Mouse (Mus musculus) MEL (cell line): ENCODE measurements around the gene Fxn. TPM values are rescaled to one million over a fixed set of nuclear protein-coding genes. Genes with fewer than 3 reads are reported as not detected.

ENCODE experiments used
- DNase-seq: peaks from one replicate; pipeline ENCODE4 v3.0.0; 2011; ENCODE audit warnings: low read depth, low spot score
- H3K27ac ChIP-seq: 2 replicates; pipeline ENCODE4 v1.5.1; 2012; ENCODE audit warnings: low read depth, mild to moderate bottlenecking, control low read depth, low read length, moderate library complexity; ENCODE audit not compliant: control insufficient read depth
- H3K27me3 ChIP-seq, 2 experiments: fragments of 150-350 bp in 1 of 2; sonication (generic) in 1 of 2; 2 replicates each; pipeline ENCODE4 v1.6.1; 2012; ENCODE audit warnings: low read length in 2 of 2, mild to moderate bottlenecking in 2 of 2, improper control_type of control experiment in 1 of 2, moderate library complexity in 1 of 2; ENCODE audit not compliant: insufficient read depth in 2 of 2, control insufficient read depth in 1 of 2
- H3K36me3 ChIP-seq, 2 experiments: 2 replicates each; pipeline ENCODE4 v1.6.1; 2012 to 2014; ENCODE audit warnings: low read length in 2 of 2, improper control_type of control experiment in 1 of 2, inconsistent platforms in 1 of 2, mild to moderate bottlenecking in 1 of 2; ENCODE audit not compliant: insufficient read depth in 2 of 2, control insufficient read depth in 1 of 2
- H3K4me1 ChIP-seq, 2 experiments: fragments of 150-350 bp in 1 of 2; sonication (generic) in 1 of 2; 2 replicates each; pipeline ENCODE4 v1.6.1; 2012; ENCODE audit warnings: low read length in 2 of 2, improper control_type of control experiment in 1 of 2, mild to moderate bottlenecking in 1 of 2; ENCODE audit not compliant: insufficient read depth in 2 of 2, control insufficient read depth in 1 of 2
- H3K4me3 ChIP-seq, 2 experiments: fragments of 150-350 bp in 1 of 2; sonication (generic) in 1 of 2; 2 replicates each; pipeline ENCODE4 v1.5.1; 2012; ENCODE audit warnings: low read depth in 2 of 2, low read length in 2 of 2, mild to moderate bottlenecking in 2 of 2, moderate library complexity in 2 of 2, control low read depth in 1 of 2, improper control_type of control experiment in 1 of 2; ENCODE audit not compliant: control insufficient read depth in 1 of 2, insufficient read depth in 1 of 2
- H3K79me2 ChIP-seq: 2 replicates; pipeline ENCODE4 v1.6.1; 2012; ENCODE audit warnings: mild to moderate bottlenecking, low read length, moderate library complexity; ENCODE audit not compliant: control insufficient read depth, poor library complexity, insufficient read depth
- H3K9ac ChIP-seq: 2 replicates; pipeline ENCODE4 v1.6.1; 2012; ENCODE audit warnings: low read depth, mild to moderate bottlenecking, control low read depth, low read length, moderate library complexity; ENCODE audit not compliant: control insufficient read depth, poor library complexity, severe bottlenecking
- H3K9me3 ChIP-seq: fragments of 150-350 bp; sonication (generic); replicated peaks from 2 replicates; pipeline ENCODE4 v1.6.1; 2012; ENCODE audit warnings: mild to moderate bottlenecking, low read length, improper control_type of control experiment, moderate library complexity; ENCODE audit not compliant: insufficient read depth
- BHLHE40 ChIP-seq: IDR thresholded peaks from 2 replicates; pipeline ENCODE4 v1.6.1; 2012; ENCODE audit warnings: low read depth, mild to moderate bottlenecking, inconsistent platforms, low read length, improper control_type of control experiment, borderline replicate concordance
- CHD1 ChIP-seq: IDR thresholded peaks from 2 replicates; pipeline ENCODE4 v1.6.1; 2012; ENCODE audit warnings: low read depth, mild to moderate bottlenecking, inconsistent platforms, low read length, improper control_type of control experiment
- CTCF ChIP-seq, 3 experiments: IDR thresholded peaks in 2 of 3; conservative IDR thresholded peaks in 1 of 3; 2 replicates each; pipeline ENCODE4 v1.5.1; 2011 to 2012; ENCODE audit warnings: low read length in 3 of 3, low read depth in 2 of 3, mild to moderate bottlenecking in 2 of 3, improper control_type of control experiment in 1 of 3, inconsistent platforms in 1 of 3, mixed read lengths in 1 of 3, moderate library complexity in 1 of 3; ENCODE audit not compliant: control insufficient read depth in 1 of 3, insufficient read depth in 1 of 3, poor library complexity in 1 of 3, severe bottlenecking in 1 of 3
- E2F4 ChIP-seq: IDR thresholded peaks from 2 replicates; pipeline ENCODE4 v1.6.1; 2011; ENCODE audit warnings: low read depth, low read length, improper control_type of control experiment, borderline replicate concordance
- EP300 ChIP-seq, 2 experiments: IDR thresholded peaks; 2 replicates each; pipeline ENCODE4 v1.6.1; 2011; ENCODE audit warnings: improper control_type of control experiment in 2 of 2, low read length in 2 of 2, low read depth in 1 of 2, mild to moderate bottlenecking in 1 of 2
- ETS1 ChIP-seq: IDR thresholded peaks from 2 replicates; pipeline ENCODE4 v1.6.1; 2012; ENCODE audit warnings: low read depth, mild to moderate bottlenecking, inconsistent platforms, low read length, improper control_type of control experiment, moderate library complexity
- GABPA ChIP-seq: IDR thresholded peaks from 2 replicates; pipeline ENCODE4 v1.6.1; 2012; ENCODE audit warnings: low read depth, mild to moderate bottlenecking, inconsistent platforms, low read length, improper control_type of control experiment, moderate library complexity
- GATA1 ChIP-seq: IDR thresholded peaks from 2 replicates; pipeline ENCODE4 v1.6.1; 2011; ENCODE audit warnings: low read depth, low read length, improper control_type of control experiment
- HCFC1 ChIP-seq: IDR thresholded peaks from 2 replicates; pipeline ENCODE4 v1.6.1; 2012; ENCODE audit warnings: low read depth, mild to moderate bottlenecking, inconsistent platforms, low read length, improper control_type of control experiment, moderate library complexity
- KAT2A ChIP-seq: conservative IDR thresholded peaks from 2 replicates; pipeline ENCODE4 v1.6.1; 2012; ENCODE audit warnings: low read depth, low read length, improper control_type of control experiment, inconsistent platforms
- MAFK ChIP-seq: IDR thresholded peaks from 2 replicates; pipeline ENCODE4 v1.6.1; 2011; ENCODE audit warnings: low read depth, mild to moderate bottlenecking, low read length, improper control_type of control experiment, borderline replicate concordance
- MAX ChIP-seq: IDR thresholded peaks from 2 replicates; pipeline ENCODE4 v1.6.1; 2011; ENCODE audit warnings: low read length, improper control_type of control experiment
- MXI1 ChIP-seq: IDR thresholded peaks from 2 replicates; pipeline ENCODE4 v1.6.1; 2011; ENCODE audit warnings: mild to moderate bottlenecking, low read depth, low read length, improper control_type of control experiment
- MYB ChIP-seq: IDR thresholded peaks from 2 replicates; pipeline ENCODE4 v1.6.1; 2011; ENCODE audit warnings: mild to moderate bottlenecking, low read depth, low read length, improper control_type of control experiment
- MYC ChIP-seq: IDR thresholded peaks from 2 replicates; pipeline ENCODE4 v1.6.1; 2011; ENCODE audit warnings: low read depth, mild to moderate bottlenecking, low read length, improper control_type of control experiment, moderate library complexity
- NELFE ChIP-seq: IDR thresholded peaks from 2 replicates; pipeline ENCODE4 v1.6.1; 2011; ENCODE audit warnings: low read depth, low read length, improper control_type of control experiment
- NRF1 ChIP-seq: IDR thresholded peaks from 2 replicates; pipeline ENCODE4 v1.6.1; 2014; ENCODE audit warnings: low read depth, mild to moderate bottlenecking, inconsistent platforms, low read length, improper control_type of control experiment, moderate library complexity; ENCODE audit not compliant: poor library complexity, insufficient read depth, severe bottlenecking
- POLR2A ChIP-seq, 2 experiments: IDR thresholded peaks; 2 replicates each; pipeline ENCODE4 v1.6.1; 2011 to 2012; ENCODE audit warnings: low read length in 2 of 2, mild to moderate bottlenecking in 2 of 2, control low read depth in 1 of 2, improper control_type of control experiment in 1 of 2, low read depth in 1 of 2, moderate library complexity in 1 of 2; ENCODE audit not compliant: control insufficient read depth in 1 of 2, insufficient read depth in 1 of 2, poor library complexity in 1 of 2
- RCOR1 ChIP-seq: IDR thresholded peaks from 2 replicates; pipeline ENCODE4 v1.6.1; 2012; ENCODE audit warnings: low read depth, mild to moderate bottlenecking, inconsistent platforms, low read length, improper control_type of control experiment
- SIN3A ChIP-seq: IDR thresholded peaks from 2 replicates; pipeline ENCODE4 v1.6.1; 2012; ENCODE audit warnings: low read length, improper control_type of control experiment, inconsistent platforms
- SMC3 ChIP-seq: IDR thresholded peaks from 2 replicates; pipeline ENCODE4 v1.6.1; 2011; ENCODE audit warnings: low read depth, low read length, improper control_type of control experiment
- TAL1 ChIP-seq: IDR thresholded peaks from 2 replicates; pipeline ENCODE4 v1.6.1; 2012; ENCODE audit warnings: mild to moderate bottlenecking, inconsistent platforms, low read length, moderate library complexity, mixed read lengths
- TBP ChIP-seq: IDR thresholded peaks from 2 replicates; pipeline ENCODE4 v1.8.0; 2011; ENCODE audit warnings: low read depth, low read length, improper control_type of control experiment
- TCF12 ChIP-seq: IDR thresholded peaks from 2 replicates; pipeline ENCODE4 v1.6.1; 2014; ENCODE audit warnings: low read depth, mild to moderate bottlenecking, inconsistent platforms, low read length, improper control_type of control experiment, moderate library complexity
- UBTF ChIP-seq: IDR thresholded peaks from 2 replicates; pipeline ENCODE4 v1.6.1; 2012; ENCODE audit warnings: low read depth, mild to moderate bottlenecking, inconsistent platforms, low read length, improper control_type of control experiment, moderate library complexity, borderline replicate concordance; ENCODE audit not compliant: insufficient read depth
- ZC3H11A ChIP-seq: IDR thresholded peaks from 2 replicates; pipeline ENCODE4 v1.6.1; 2012; ENCODE audit warnings: low read depth, mild to moderate bottlenecking, inconsistent platforms, low read length, improper control_type of control experiment
- ZKSCAN1 ChIP-seq: IDR thresholded peaks from 2 replicates; pipeline ENCODE4 v1.6.1; 2012; ENCODE audit warnings: low read depth, mild to moderate bottlenecking, inconsistent platforms, low read length, improper control_type of control experiment, moderate library complexity
- ZMIZ1 ChIP-seq: IDR thresholded peaks from 2 replicates; pipeline ENCODE4 v1.6.1; 2012; ENCODE audit warnings: low read depth, mild to moderate bottlenecking, inconsistent platforms, low read length, improper control_type of control experiment, moderate library complexity
- ZNF384 ChIP-seq: IDR thresholded peaks from 2 replicates; pipeline ENCODE4 v1.6.1; 2012; ENCODE audit warnings: low read depth, mild to moderate bottlenecking, inconsistent platforms, low read length, improper control_type of control experiment
- polyA plus RNA-seq, 2 experiments: library from polyadenylated mRNA; stranded (reverse) in 1 of 2; unstranded in 1 of 2; fragments of >175 nt in 1 of 2; fragments of >200 nt in 1 of 2; gene quantifications; 2 replicates each; pipeline versions ENCODE4 v1.2.1 to v1.2.4; 2012; ENCODE audit warnings: low replicate concordance in 2 of 2, low read depth in 1 of 2; ENCODE audit not compliant: insufficient read length in 2 of 2, insufficient read depth in 1 of 2, missing spikeins in 1 of 2
- total RNA-seq: library from RNA; depleted of rRNA; stranded (reverse); fragments of 300-350 nt; gene quantifications from 2 replicates; pipeline ENCODE4 v1.2.3, GENCODE M21; 2012

Fxn gene
- total and polyA plus RNA-seq, 3 experiments: 53.7 to 83.7 TPM; not detected in 1

GRCm38 (mm10) chr19:24279706-24280600 is 452 bp downstream of the Fxn start:
- DNase-seq: peak; percentile 95
- peaks cover 0 to 12% of the 10 kb centered on the region in 2 experiments; a peak in 2 of 4 replicates for H3K4me1 ChIP-seq
- H3K9ac ChIP-seq: peak overlapping the region; percentile 75
- H3K36me3 ChIP-seq: peaks cover 0 to under 1% of the 10 kb centered on the region in 2 experiments; a peak in 1 of 4 replicates
- H3K79me2 ChIP-seq: peaks cover 12% of the 10 kb centered on the region
- H3K27me3 ChIP-seq: no peaks in the 10 kb centered on the region
- H3K4me3 ChIP-seq: peak overlapping the region; percentile 66 to 69
- no peaks in the 10 kb centered on the region for H3K9me3 ChIP-seq
- TF ChIP-seq ETS1 (peak; percentile 66), HCFC1 (peak; percentile 65), POLR2A (IDR thresholded peaks at IDR 0.05; ENCODE audit: control insufficient read depth in 1 of 2, insufficient read depth in 1 of 2, low read depth in 1 of 2, low read length in 2 of 2, poor library complexity in 1 of 2) (peak; percentile 74), GABPA (no peak), NELFE (peak; percentile 58), MYC (0 out of 2 replicates have a peak, but pooled peaks have one; percentile 71), EP300 (IDR thresholded peaks at IDR 0.05; ENCODE audit: low read depth in 1 of 2, low read length in 2 of 2) (peak; percentile 77 to 95; a peak in 3 of 4 replicates), CHD1 (no peak), E2F4 (peak; percentile 95), TCF12 (peak; percentile 88), BHLHE40 (no peak), SMC3 (no peak), GATA1 (peak; percentile 77), MAFK (no peak), RCOR1 (peak; percentile 58; the same call in 1 of the 2 replicates), ZKSCAN1 (no peak), ZMIZ1 (peak; percentile 26; the same call in 1 of the 2 replicates), MYB (peak; percentile 93), TAL1 (peak; percentile 81), TBP (peak; percentile 75), KAT2A (0 out of 2 replicates have a peak, but pooled peaks have one; percentile 10), CTCF (IDR thresholded peaks at IDR 0.05 in 2 of 3, conservative IDR thresholded peaks at IDR 0.05 in 1 of 3; ENCODE audit: control insufficient read depth in 1 of 3, insufficient read depth in 1 of 3, low read depth in 2 of 3, low read length in 3 of 3, poor library complexity in 1 of 3, severe bottlenecking in 1 of 3) (peak in 1 of 3 experiments; percentile 76; a peak in 2 of 6 replicates), ZNF384 (no peak; the same call in 1 of the 2 replicates), SIN3A (peak; percentile 86), NRF1 (peak; percentile 51; the same call in 1 of the 2 replicates), UBTF (no peak), ZC3H11A (no peak), MAX (peak; percentile 69), MXI1 (peak; percentile 41; the same call in 1 of the 2 replicates)
- peak overlapping the region; percentile 91 for H3K27ac ChIP-seq
